ENCODE assay signal across 25 mouse cellular contexts in genomic region chr3:154584351-154584750, GRCm38 (mm10). TPM values are rescaled to one million over a fixed set of nuclear protein-coding genes. Genes with fewer than 3 reads are reported as not detected.
DNase-seq lines count a peak whose midpoint lies in the region; ATAC-seq and TF ChIP-seq lines count a peak whose summit lies in the region.
"Had no signal": no experiment of that assay in that cellular context is flagged by ENCODE, and none has a peak within 500 bp of the region (broad histone marks: within the 10 kb centered on the region; RNA-seq: fewer than 3 reads in every experiment).

No protein-coding gene starts in this region.

- TF ChIP-seq EP300 in lung, postnatal 0 days (IDR thresholded peaks at IDR 0.05): no peak
- TF ChIP-seq EP300 in stomach, postnatal 0 days (optimal IDR thresholded peaks at IDR 0.05): no peak

- no peaks in the 10 kb centered on the region for H3K4me1 ChIP-seq in embryonic facial prominence, embryonic 13.5 days
- no peaks in the 10 kb centered on the region for H3K4me1 ChIP-seq in embryonic facial prominence, embryonic 10.5 days
- H3K4me1 ChIP-seq in kidney, embryonic 14.5 days (ENCODE audit: control insufficient read depth, insufficient read depth, low read length): no peaks in the 10 kb centered on the region
- H3K4me1 ChIP-seq in lung, postnatal 0 days (ENCODE audit: insufficient read depth, low read depth, low read length): no peaks in the 10 kb centered on the region
- no peaks in the 10 kb centered on the region for H3K4me1 ChIP-seq in stomach, postnatal 0 days (replicated peaks; ENCODE audit: control insufficient read depth, insufficient read depth)
- H3K4me1 ChIP-seq: hindbrain, embryonic 12.5 days; neural tube, embryonic 15.5 days had no signal

- no peak overlapping the region for H3K4me3 ChIP-seq in embryonic facial prominence, embryonic 13.5 days
- H3K4me3 ChIP-seq in embryonic facial prominence, embryonic 10.5 days: no peak overlapping the region
- no peak overlapping the region for H3K4me3 ChIP-seq in kidney, embryonic 14.5 days (ENCODE audit: low read length)
- no peak overlapping the region for H3K4me3 ChIP-seq in lung, postnatal 0 days (ENCODE audit: low read depth, low read length)
- no peak overlapping the region for H3K4me3 ChIP-seq in stomach, postnatal 0 days (ENCODE audit: low read depth, low read length)
- H3K4me3 ChIP-seq: hindbrain, embryonic 12.5 days; layer of hippocampus, adult 2 months; left cerebral cortex, adult 2 months; neural tube, embryonic 15.5 days had no signal

- H3K4me2 ChIP-seq in embryonic facial prominence, embryonic 13.5 days: no peak overlapping the region
- H3K4me2 ChIP-seq in kidney, embryonic 14.5 days (replicated peaks; ENCODE audit: low read depth, low read length): no peak overlapping the region
- H3K4me2 ChIP-seq in lung, postnatal 0 days (replicated peaks; ENCODE audit: low read depth, low read length): no peak overlapping the region
- no peak overlapping the region for H3K4me2 ChIP-seq in stomach, postnatal 0 days (replicated peaks; ENCODE audit: low read depth)
- H3K4me2 ChIP-seq: heart, embryonic 11.5 days; hindbrain, embryonic 12.5 days; neural tube, embryonic 15.5 days had no signal

- TF ChIP-seq CTCF in lung, postnatal 0 days (IDR thresholded peaks at IDR 0.05): no peak
- no peak for TF ChIP-seq CTCF in stomach, postnatal 0 days (IDR thresholded peaks at IDR 0.05; ENCODE audit: low read depth)

- peaks cover 51% of the 10 kb centered on the region for H3K36me3 ChIP-seq in embryonic facial prominence, embryonic 13.5 days
- peaks cover 60% of the 10 kb centered on the region for H3K36me3 ChIP-seq in embryonic facial prominence, embryonic 10.5 days (replicated peaks)
- peaks cover 30% of the 10 kb centered on the region for H3K36me3 ChIP-seq in kidney, embryonic 14.5 days (ENCODE audit: control insufficient read depth, insufficient read depth, low read length)
- H3K36me3 ChIP-seq in lung, postnatal 0 days (ENCODE audit: insufficient read depth, low read length): 0 out of 2 replicates have a peak, but pooled peaks cover under 1% of the 10 kb centered on the region
- no peaks in the 10 kb centered on the region for H3K36me3 ChIP-seq in stomach, postnatal 0 days (ENCODE audit: control insufficient read depth, insufficient read depth, low read length)

- peak overlapping the region; percentile 66 for H3K27ac ChIP-seq in embryonic facial prominence, embryonic 13.5 days
- no peak overlapping the region for H3K27ac ChIP-seq in embryonic facial prominence, embryonic 10.5 days (replicated peaks)
- no peak overlapping the region for H3K27ac ChIP-seq in kidney, embryonic 14.5 days (ENCODE audit: low read depth, low read length)
- H3K27ac ChIP-seq in lung, postnatal 0 days (ENCODE audit: low read length): no peak overlapping the region
- H3K27ac ChIP-seq in stomach, postnatal 0 days (replicated peaks): no peak overlapping the region
- H3K27ac ChIP-seq: hindbrain, embryonic 12.5 days; layer of hippocampus, adult 2 months; left cerebral cortex, adult 2 months; liver, embryonic 14.5 days; neural tube, embryonic 15.5 days had no signal

- DNase-seq in embryonic facial prominence, embryonic 10.5 days (ENCODE audit: low spot score): no peak
- peak; percentile 66 for DNase-seq in kidney, adult 9 months
- DNase-seq in lung, postnatal 36 days: peak; percentile 29
- DNase-seq in lung, postnatal 0 days (ENCODE audit: low spot score): no peak
- DNase-seq in stomach, postnatal 0 days (ENCODE audit: low spot score): peak; percentile 8
- DNase-seq in lung, adult 18-20 months: no peak
- DNase-seq: adrenal gland, adult 8-10 months; cerebellum, adult 9-11 months; heart, postnatal 10 days; left cerebral cortex, postnatal 4 days; lung, postnatal 14 days; right cerebral cortex, postnatal 25 days; thymus, postnatal 25 days had no signal

- H3K27me3 ChIP-seq in embryonic facial prominence, embryonic 13.5 days: no peaks in the 10 kb centered on the region
- H3K27me3 ChIP-seq in embryonic facial prominence, embryonic 10.5 days (replicated peaks; ENCODE audit: low read depth, poor library complexity, severe bottlenecking): no peaks in the 10 kb centered on the region
- H3K27me3 ChIP-seq in kidney, embryonic 14.5 days (ENCODE audit: control insufficient read depth, insufficient read depth, low read length): no peaks in the 10 kb centered on the region
- H3K27me3 ChIP-seq in lung, postnatal 0 days (replicated peaks; ENCODE audit: insufficient read depth, low read length): no peaks in the 10 kb centered on the region
- no peaks in the 10 kb centered on the region for H3K27me3 ChIP-seq in stomach, postnatal 0 days (ENCODE audit: control insufficient read depth, insufficient read depth, low read length)
- H3K27me3 ChIP-seq: hindbrain, embryonic 12.5 days; neural tube, embryonic 15.5 days; Patski had no signal

- 67% methylated on average over 8 of the region's 8 CpGs for whole genome bisulfite sequencing in embryonic facial prominence, embryonic 13.5 days
- 91% methylated on average over 8 of the region's 8 CpGs for WGBS in embryonic facial prominence, embryonic 10.5 days
- 90% methylated on average over 8 of the region's 8 CpGs for WGBS in kidney, embryonic 14.5 days
- WGBS in lung, postnatal 0 days: 84% methylated on average over 8 of the region's 8 CpGs
- WGBS in stomach, postnatal 0 days: 86% methylated on average over 8 of the region's 8 CpGs

- no peak for ATAC-seq in embryonic facial prominence, embryonic 13.5 days (ENCODE audit: insufficient number of reproducible peaks, insufficient read depth, low FRiP score, low TSS enrichment, low read depth)
- no peak for ATAC-seq in kidney, embryonic 14.5 days (ENCODE audit: low FRiP score, low TSS enrichment)
- no peak for ATAC-seq in lung, postnatal 0 days
- no peak for ATAC-seq in stomach, postnatal 0 days (ENCODE audit: low FRiP score, low TSS enrichment)
- ATAC-seq: forebrain, embryonic 16.5 days; inflammation-experienced regulatory T-cells, adult 6 months; midbrain, embryonic 16.5 days; Patski had no signal

- H3K9ac ChIP-seq in embryonic facial prominence, embryonic 13.5 days: no peak overlapping the region
- H3K9ac ChIP-seq in kidney, embryonic 14.5 days (ENCODE audit: low read depth, low read length): no peak overlapping the region
- H3K9ac ChIP-seq in lung, postnatal 0 days (replicated peaks; ENCODE audit: low read depth): no peak overlapping the region
- no peak overlapping the region for H3K9ac ChIP-seq in stomach, postnatal 0 days (ENCODE audit: low read length)
- H3K9ac ChIP-seq: hindbrain, embryonic 12.5 days; liver, embryonic 14.5 days; neural tube, embryonic 15.5 days had no signal

- no peaks in the 10 kb centered on the region for H3K9me3 ChIP-seq in embryonic facial prominence, embryonic 13.5 days
- no peaks in the 10 kb centered on the region for H3K9me3 ChIP-seq in embryonic facial prominence, embryonic 10.5 days
- H3K9me3 ChIP-seq in kidney, embryonic 14.5 days (ENCODE audit: control insufficient read depth, low read length): no peaks in the 10 kb centered on the region
- no peaks in the 10 kb centered on the region for H3K9me3 ChIP-seq in lung, postnatal 0 days (ENCODE audit: low read length)
- H3K9me3 ChIP-seq in stomach, postnatal 0 days (ENCODE audit: control insufficient read depth, low read length): no peaks in the 10 kb centered on the region
- H3K9me3 ChIP-seq: hindbrain, embryonic 12.5 days; neural tube, embryonic 15.5 days had no signal

RNA-seq across cellular contexts. Expression of gene Cryz, which starts 12.2 kb away (rescaled TPM):
- polyA plus RNA-seq in embryonic facial prominence, embryonic 13.5 days (2015; fragmentation: Nextera tagmentation; extraction: Ambion mirVana): 22.4 and 23.7 TPM in 2 replicates
- polyA plus RNA-seq in embryonic facial prominence, embryonic 10.5 days (2016; fragmentation: Nextera tagmentation; extraction: Ambion mirVana): 23.9 and 24.3 TPM in 2 replicates
- 28.5 and 33.4 TPM in 2 replicates for polyA plus RNA-seq in kidney, embryonic 14.5 days (2014; fragmentation: Nextera tagmentation; extraction: Ambion mirVana)
- 4.8 and 5.1 TPM in 2 replicates for polyA plus RNA-seq in lung, postnatal 0 days (2015; fragmentation: Nextera tagmentation; extraction: Ambion mirVana)
- polyA plus RNA-seq in stomach, postnatal 0 days (2015; fragmentation: Nextera tagmentation; extraction: Ambion mirVana): 7.9 and 8.2 TPM in 2 replicates

RNA-seq across cellular contexts. Expression of gene Tyw3, which starts 12.6 kb away (rescaled TPM):
- 16.7 and 19.8 TPM in 2 replicates for polyA plus RNA-seq in embryonic facial prominence, embryonic 13.5 days (2015; fragmentation: Nextera tagmentation; extraction: Ambion mirVana)
- polyA plus RNA-seq in embryonic facial prominence, embryonic 10.5 days (2016; fragmentation: Nextera tagmentation; extraction: Ambion mirVana): 20.9 and 23.4 TPM in 2 replicates
- 18.6 and 21.5 TPM in 2 replicates for polyA plus RNA-seq in kidney, embryonic 14.5 days (2014; fragmentation: Nextera tagmentation; extraction: Ambion mirVana)
- polyA plus RNA-seq in lung, postnatal 0 days (2015; fragmentation: Nextera tagmentation; extraction: Ambion mirVana): 4.2 and 4.4 TPM in 2 replicates
- 3.9 and 5.5 TPM in 2 replicates for polyA plus RNA-seq in stomach, postnatal 0 days (2015; fragmentation: Nextera tagmentation; extraction: Ambion mirVana)

Comparison
In these comparisons a context has a peak if more than half of its experiments do, and no peak if none do; other contexts are left out.
1. DNase-seq: peak in kidney, adult 9 months (single experiment), lung, postnatal 36 days (single experiment) and stomach, postnatal 0 days (single experiment); none in embryonic facial prominence, embryonic 10.5 days (single experiment), lung, postnatal 0 days (single experiment) and lung, adult 18-20 months (0 of 2).